Mouse (Mus musculus): Measurements from ENCODE around the gene Numb. TPM values are rescaled to one million over a fixed set of nuclear protein-coding genes. Genes with fewer than 3 reads are reported as not detected.
A peak's percentile ranks its signal among the peaks of the same experiment; 100 is the strongest.
"Not testable (repeated sequence)": the region's sequence is repeated elsewhere in the genome, so short reads cannot be mapped to it uniquely, and the experiment has no call there.

The Numb gene
- total RNA-seq, 2 experiments from 2014 or later: 16.4 to 16.7 TPM

GRCm38 (mm10) chr12:83924332-83924731, 2.6 kb upstream of the Numb start:
- intact Hi-C loops (cut with DNase I; ENCODE audit: low total_unique reads): no loop called here
- no peak for DNase-seq

DNA sequence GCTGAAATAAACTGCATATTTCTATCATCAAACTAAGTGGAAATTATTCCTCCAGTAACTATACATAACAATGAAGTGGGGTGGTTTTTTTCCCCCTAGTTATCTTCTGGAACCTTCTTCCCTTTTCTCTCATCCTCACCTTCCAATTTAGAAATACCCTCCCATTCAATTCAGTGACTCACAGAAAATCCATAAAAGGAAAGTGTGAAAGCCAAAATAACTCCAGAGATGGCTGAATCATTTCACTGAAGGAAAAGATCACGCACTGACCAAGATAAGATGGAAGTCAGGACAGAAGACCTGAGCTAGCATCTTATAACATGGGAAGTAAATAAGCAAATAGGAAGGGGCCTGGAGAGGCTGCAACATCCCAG, 1.7 kb upstream of the Numb start:
- DNase-seq: no peak
- intact Hi-C loops (cut with DNase I; ENCODE audit: low total_unique reads): no loop called here

- intact Hi-C loops (cut with DNase I; ENCODE audit: low total_unique reads): no loop called here
- no peak for DNase-seq
Observed at GRCm38 (mm10) chr12:83922724-83923485, 1.2 kb upstream of the Numb start.

DNA sequence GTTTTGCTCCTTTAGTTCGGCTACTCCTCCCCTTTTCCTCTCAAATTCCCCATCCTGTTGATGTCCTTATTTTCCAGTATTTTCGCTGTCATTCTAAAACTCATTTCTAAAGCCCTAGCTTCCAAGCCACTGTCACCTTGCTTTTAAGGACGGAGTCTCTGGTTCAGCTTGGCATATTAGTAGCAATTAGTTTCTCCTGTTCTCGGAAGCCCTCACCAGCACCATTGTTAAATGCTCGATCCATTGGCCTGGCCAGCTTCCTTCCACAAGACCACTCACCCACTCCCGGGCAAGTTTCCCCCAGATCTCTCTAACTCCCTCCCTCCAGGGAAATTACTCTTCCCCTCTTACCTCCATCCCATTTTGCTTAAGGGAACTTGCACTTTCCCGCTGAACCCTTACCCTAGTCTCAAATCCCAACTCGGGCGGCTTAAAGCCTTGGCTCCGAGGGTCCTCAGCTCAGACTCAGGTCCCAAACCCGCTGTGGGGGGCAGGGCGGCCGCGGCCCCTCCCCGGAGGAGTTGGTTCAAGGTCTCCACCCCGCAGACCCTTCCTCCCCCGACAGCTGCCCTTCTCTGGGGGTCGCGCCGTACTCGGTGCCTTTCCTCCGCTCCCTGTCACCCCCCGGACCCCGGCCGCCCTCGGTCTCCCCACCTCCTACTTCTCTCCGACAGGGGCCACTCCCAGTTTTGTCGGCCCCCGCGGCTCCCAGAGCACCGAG, 853 bp downstream of the Numb start:
- DNase-seq: peak; percentile 27
- intact Hi-C loops (cut with DNase I; ENCODE audit: low total_unique reads): no loop called here

- intact Hi-C loops (cut with DNase I; ENCODE audit: low total_unique reads): no loop called here
- DNase-seq: no peak
Observed at GRCm38 (mm10) chr12:83916884-83917283, 4.8 kb downstream of the Numb start.

- DNase-seq: no peak
- intact Hi-C loops (cut with DNase I; ENCODE audit: low total_unique reads): no loop called here
Observed at GRCm38 (mm10) chr12:83914797-83915196, 6.9 kb downstream of the Numb start.

- intact Hi-C loops (cut with DNase I; ENCODE audit: low total_unique reads): no loop called here
- no peak for DNase-seq
Observed at GRCm38 (mm10) chr12:83914202-83914740, 7.5 kb downstream of the Numb start.

- no peak for DNase-seq
- intact Hi-C loops (cut with DNase I; ENCODE audit: low total_unique reads): no loop called here
Observed at GRCm38 (mm10) chr12:83910451-83910850, 11.3 kb downstream of the Numb start.

GRCm38 (mm10) chr12:83892926-83893325, 28.8 kb downstream of the Numb start:
- no peak for DNase-seq
- intact Hi-C loops (cut with DNase I; ENCODE audit: low total_unique reads): no loop called here

DNA sequence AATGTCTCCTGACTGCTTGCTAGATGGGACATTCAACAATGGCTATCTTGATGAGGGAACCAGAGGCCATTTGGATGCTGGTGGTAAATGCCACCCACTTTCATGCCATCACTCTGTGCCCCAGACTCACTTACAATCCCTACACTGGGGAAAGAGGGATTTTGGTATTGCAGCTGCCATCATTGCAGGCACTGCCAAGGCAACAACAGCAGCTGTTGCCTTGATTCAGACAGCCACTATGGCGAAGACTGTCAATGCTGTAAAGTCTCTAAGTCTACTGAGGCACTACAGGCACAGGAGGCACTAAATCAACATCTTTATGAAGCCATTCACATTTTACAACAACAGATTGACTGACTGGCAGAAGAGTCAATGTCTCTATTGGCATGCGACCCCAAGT, 30.5 kb downstream of the Numb start:
- intact Hi-C loops (cut with DNase I; ENCODE audit: low total_unique reads): no loop called here

GRCm38 (mm10) chr12:83889128-83889527, 32.6 kb downstream of the Numb start:
- intact Hi-C loops (cut with DNase I; ENCODE audit: low total_unique reads): no loop called here
- DNase-seq: no peak

More for the DNA sequence above, 30.5 kb downstream of the Numb start:
- DNase-seq: no peak

DNA sequence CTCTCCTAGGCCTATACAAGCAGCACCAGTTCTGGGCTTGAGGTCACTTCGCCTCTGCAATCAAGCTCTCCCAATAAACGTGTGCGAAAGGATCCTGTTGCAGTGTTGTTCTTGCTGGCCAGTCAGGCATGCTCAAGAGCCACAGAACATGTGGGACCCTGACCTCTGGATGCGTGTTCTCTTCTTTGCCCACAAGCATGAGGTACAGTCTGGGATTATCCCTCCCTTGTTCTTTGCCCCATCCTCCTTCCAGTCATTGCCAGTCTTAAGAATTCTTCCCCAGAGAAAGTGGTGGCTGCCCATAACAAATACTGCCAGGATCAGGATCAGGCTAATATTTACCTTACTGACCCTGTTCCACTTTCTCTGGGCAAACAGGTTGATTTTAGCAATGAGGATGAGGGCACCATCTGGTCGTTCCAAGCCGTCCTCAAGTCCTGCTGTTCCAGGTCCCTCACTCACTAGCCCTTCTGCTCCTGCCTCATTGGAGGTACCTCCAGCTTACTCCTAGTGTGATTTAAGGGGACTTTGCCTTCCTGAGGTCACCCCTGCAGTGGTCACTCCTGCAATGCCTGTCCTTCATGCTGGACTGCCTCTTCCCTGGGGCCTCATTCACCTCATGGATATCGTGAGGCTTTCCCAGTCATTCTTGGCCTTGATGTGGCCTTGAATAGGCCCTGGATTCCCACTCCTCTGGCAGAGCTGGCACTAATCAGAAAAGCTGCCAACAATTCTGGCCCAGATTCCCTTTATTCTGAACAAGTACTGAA, 36.0 kb downstream of the Numb start:
- intact Hi-C loops (cut with DNase I; ENCODE audit: low total_unique reads): no loop called here
- DNase-seq: no peak

DNA sequence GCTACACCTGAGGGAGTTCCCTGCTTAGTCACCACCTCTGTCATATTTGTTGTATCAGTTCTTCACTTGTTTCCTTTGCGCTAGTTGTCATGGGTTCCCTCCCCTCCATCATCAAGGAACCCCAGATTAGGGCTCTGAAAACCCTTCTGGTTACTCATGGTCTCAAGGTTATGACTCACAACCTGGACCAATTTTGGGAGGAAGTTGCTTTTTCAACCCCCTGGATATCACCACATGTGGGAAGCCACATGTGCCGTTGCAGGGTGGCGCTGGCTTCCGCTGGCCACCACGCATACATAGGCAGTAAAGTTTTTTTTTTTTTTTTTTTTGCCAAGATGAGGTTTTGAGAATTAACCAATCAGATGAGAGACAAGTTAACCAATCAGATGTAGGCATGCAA, 36.7 kb downstream of the Numb start:
- DNase-seq; intact Hi-C loops (cut with DNase I; ENCODE audit: low total_unique reads): not testable (repeated sequence)

DNA sequence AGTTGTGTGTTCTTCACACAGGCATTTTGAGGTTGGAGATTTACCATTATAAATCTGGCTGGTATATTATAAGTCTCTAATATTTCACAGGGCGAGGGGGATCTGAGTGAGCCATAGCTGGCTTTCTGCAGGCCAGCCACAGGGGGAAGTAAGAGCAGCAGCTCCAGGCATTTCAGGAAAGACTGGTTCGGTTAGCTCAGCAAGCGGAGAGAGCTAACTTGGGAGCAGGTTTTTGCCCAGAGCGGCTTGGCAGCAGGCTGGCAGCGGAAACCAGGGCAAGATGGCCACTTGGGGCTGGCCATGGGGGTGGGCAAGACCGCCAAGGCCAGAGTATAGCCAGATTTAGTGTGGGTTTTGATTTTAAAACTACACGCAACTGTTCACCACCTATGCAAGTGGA, 39.2 kb downstream of the Numb start:
- no peak for DNase-seq
- intact Hi-C loops (cut with DNase I; ENCODE audit: low total_unique reads): no loop called here

DNA sequence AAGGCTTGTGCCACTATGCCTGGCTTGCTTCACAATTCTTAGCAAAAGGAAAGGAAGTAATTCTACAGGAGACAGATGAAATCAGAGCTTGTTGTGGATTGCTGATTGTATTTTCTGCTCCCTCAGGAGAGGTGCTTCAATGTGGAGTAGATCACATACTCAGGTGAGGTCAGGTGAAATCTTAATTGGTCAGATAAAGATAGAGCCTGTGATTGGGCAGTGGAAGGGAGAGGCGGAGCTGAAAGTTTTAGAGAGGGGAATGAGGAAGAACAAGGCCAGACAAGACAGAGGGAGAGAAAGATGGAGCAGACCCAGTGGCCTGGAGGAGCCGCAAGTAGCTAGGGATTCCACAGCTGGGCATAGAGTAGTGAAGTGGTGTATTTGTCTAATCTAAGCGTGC, 39.6 kb downstream of the Numb start:
- intact Hi-C loops (cut with DNase I; ENCODE audit: low total_unique reads): no loop called here
- DNase-seq: no peak

GRCm38 (mm10) chr12:83880913-83881312, 40.8 kb downstream of the Numb start:
- intact Hi-C loops (cut with DNase I; ENCODE audit: low total_unique reads): no loop called here

GRCm38 (mm10) chr12:83875097-83875496, 46.6 kb downstream of the Numb start:
- DNase-seq: no peak
- intact Hi-C loops (cut with DNase I; ENCODE audit: low total_unique reads): no loop called here

More at GRCm38 (mm10) chr12:83880913-83881312, 40.8 kb downstream of the Numb start:
- no peak for DNase-seq

- intact Hi-C loops (cut with DNase I; ENCODE audit: low total_unique reads): no loop called here
- no peak for DNase-seq
Observed at GRCm38 (mm10) chr12:83874597-83874996, 47.1 kb downstream of the Numb start.

- no peak for DNase-seq
- intact Hi-C loops (cut with DNase I; ENCODE audit: low total_unique reads): no loop called here
Observed at GRCm38 (mm10) chr12:83864501-83864900, 57.2 kb downstream of the Numb start.

- intact Hi-C loops (cut with DNase I; ENCODE audit: low total_unique reads): no loop called here
- no peak for DNase-seq
Observed at GRCm38 (mm10) chr12:83861880-83862279, 59.9 kb downstream of the Numb start.

Measured in gastrocnemius, postnatal 14 days (tissue).